Mouse (Mus musculus) liver, adult 2 months (tissue): ENCODE results near the gene Kcnd3.

Experiments
- CTCF ChIP-seq: fragments of 200-500 bp; IDR thresholded peaks from 2 replicates; pipeline ENCODE4 v1.5.1; 2011; ENCODE audit warnings: low read depth, low read length, control low read depth
- POLR2A ChIP-seq: fragments of 200-500 bp; IDR thresholded peaks from 2 replicates; pipeline ENCODE4 v1.6.1; 2011; ENCODE audit warnings: low read length, control low read depth; ENCODE audit not compliant: insufficient read depth; ENCODE audit errors: extremely low read depth

DNA sequence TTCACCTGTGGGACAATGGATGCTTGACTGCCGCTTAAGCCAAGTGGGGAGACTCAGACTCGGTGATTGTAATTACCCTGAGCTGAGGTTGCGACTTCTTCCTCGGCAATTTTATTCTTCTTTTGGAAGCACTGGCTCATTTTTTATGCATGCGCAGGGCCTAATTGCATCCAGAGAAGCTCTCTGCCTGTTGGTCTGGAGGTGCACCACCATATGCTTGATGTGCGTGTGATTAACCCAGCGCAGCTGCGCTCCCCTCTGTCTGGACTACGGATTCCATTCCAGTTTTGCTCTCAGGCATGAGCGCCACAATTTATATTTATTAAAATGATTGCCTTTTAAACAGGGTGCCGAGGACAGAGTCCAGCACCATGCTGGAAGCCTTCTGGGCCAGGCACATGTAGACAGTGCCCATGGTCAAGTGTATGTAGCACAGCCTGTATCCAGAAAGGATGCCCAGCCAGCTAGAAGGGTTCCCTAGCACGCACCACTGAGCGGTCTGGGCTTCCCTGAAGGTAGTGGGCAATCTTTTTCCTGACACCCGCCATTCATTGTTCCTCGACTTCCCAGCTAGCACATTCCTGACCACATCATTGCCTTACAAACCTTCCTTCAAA lies 138.0 kb downstream of the Kcnd3 start:
- TF ChIP-seq POLR2A (no peak), CTCF (no peak)
